21 mouse cellular contexts compared by ENCODE assay signal in the genomic region with DNA sequence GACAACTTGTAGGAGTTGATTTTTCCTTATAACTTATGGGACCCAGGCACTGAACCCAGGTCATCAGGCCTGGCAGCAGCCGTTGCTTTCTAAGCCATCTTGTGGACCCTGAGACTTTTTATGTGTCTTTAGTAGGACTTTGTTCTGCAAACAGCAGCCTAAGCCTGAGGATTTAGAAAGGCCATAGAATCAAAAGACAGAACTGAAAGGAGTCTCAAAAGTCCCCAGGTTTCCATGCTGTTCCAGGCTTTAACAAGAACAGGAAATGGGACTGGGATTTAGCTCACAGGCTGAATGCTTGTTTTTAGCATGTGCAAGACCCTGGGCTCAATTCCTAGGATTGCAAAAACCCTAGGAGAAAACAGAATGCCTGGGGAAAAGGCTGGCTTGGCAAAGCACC. TPM values are rescaled to one million over a fixed set of nuclear protein-coding genes. Genes with fewer than 3 reads are reported as not detected.
DNase-seq lines count a peak whose midpoint lies in the region; ATAC-seq and TF ChIP-seq lines count a peak whose summit lies in the region.
"Had no signal": no experiment of that assay in that cellular context is flagged by ENCODE, and none has a peak within 500 bp of the region (broad histone marks: within the 10 kb centered on the region; RNA-seq: fewer than 3 reads in every experiment).

No protein-coding gene starts in this region.

- no peaks in the 10 kb centered on the region for H3K36me3 ChIP-seq in spleen, adult 2 months (ENCODE audit: control insufficient read depth, insufficient read depth, low read length)
- H3K36me3 ChIP-seq in limb, embryonic 15.5 days, result no peaks in the 10 kb centered on the region
- H3K36me3 ChIP-seq in stomach, postnatal 0 days (ENCODE audit: control insufficient read depth, insufficient read depth, low read length), result no peaks in the 10 kb centered on the region
- H3K36me3 ChIP-seq: forebrain, embryonic 15.5 days; hindbrain, embryonic 13.5 days; midbrain, embryonic 12.5 days; stomach, embryonic 15.5 days had no signal

- TF ChIP-seq POLR2A in spleen, adult 2 months (IDR thresholded peaks at IDR 0.05; ENCODE audit: low read depth, low read length), result no peak

- no peak overlapping the region for H3K4me3 ChIP-seq in spleen, adult 2 months (ENCODE audit: extremely low read depth, insufficient read depth, insufficient read length)
- H3K4me3 ChIP-seq in limb, embryonic 15.5 days, result no peak overlapping the region
- H3K4me3 ChIP-seq in stomach, postnatal 0 days (ENCODE audit: low read depth, low read length), result no peak overlapping the region
- H3K4me3 ChIP-seq: forebrain, embryonic 15.5 days; hindbrain, embryonic 13.5 days; midbrain, embryonic 12.5 days; myocyte; stomach, embryonic 15.5 days had no signal

- H3K27me3 ChIP-seq in spleen, adult 2 months (ENCODE audit: control insufficient read depth, insufficient read depth, low read length), result no peaks in the 10 kb centered on the region
- H3K27me3 ChIP-seq in limb, embryonic 15.5 days, result no peaks in the 10 kb centered on the region
- no peaks in the 10 kb centered on the region for H3K27me3 ChIP-seq in stomach, postnatal 0 days (ENCODE audit: control insufficient read depth, insufficient read depth, low read length)
- H3K27me3 ChIP-seq: forebrain, embryonic 15.5 days; hindbrain, embryonic 13.5 days; midbrain, embryonic 12.5 days; stomach, embryonic 15.5 days had no signal

- ATAC-seq in limb, embryonic 15.5 days (ENCODE audit: insufficient number of reproducible peaks, low FRiP score, low TSS enrichment, low read depth), result no peak
- ATAC-seq in stomach, postnatal 0 days (ENCODE audit: low FRiP score, low TSS enrichment), result no peak
- ATAC-seq: forebrain, embryonic 15.5 days had no signal

- H3K27ac ChIP-seq in spleen, adult 2 months (ENCODE audit: insufficient read depth, low read length), result peak overlapping the region; percentile 9; the same call in 1 of the 2 replicates
- H3K27ac ChIP-seq in limb, embryonic 15.5 days, result peak overlapping the region; percentile 7; the same call in 1 of the 2 replicates
- peak overlapping the region; percentile 59 for H3K27ac ChIP-seq in stomach, postnatal 0 days (replicated peaks)
- H3K27ac ChIP-seq: forebrain, embryonic 15.5 days; hindbrain, embryonic 13.5 days; macrophage; midbrain, embryonic 12.5 days; stomach, embryonic 15.5 days had no signal

- peak; percentile 88 for DNase-seq in heart, adult 11 months
- DNase-seq in heart, adult 18-20 months, result no peak
- no peak for DNase-seq in spleen, adult 2 months (ENCODE audit: low read depth in 1 of 2, low spot score in 2 of 2)
- DNase-seq in spleen, postnatal 36 days (ENCODE audit: low spot score in 2 of 2), result no peak
- DNase-seq in stomach, postnatal 0 days (ENCODE audit: low spot score), result no peak
- no peak for DNase-seq in cerebellum, postnatal 10 days
- DNase-seq in cerebellum, adult 11 months, result no peak
- DNase-seq: adrenal gland, postnatal 36 days; cerebellum, postnatal 14 days; heart, postnatal 10 days; kidney, adult 11 months; kidney, postnatal 14 days; lung, adult 2 months; retina, postnatal 1 day had no signal

- no peak overlapping the region for H3K9ac ChIP-seq in limb, embryonic 15.5 days
- no peak overlapping the region for H3K9ac ChIP-seq in stomach, postnatal 0 days (ENCODE audit: low read length)
- H3K9ac ChIP-seq: forebrain, embryonic 15.5 days; hindbrain, embryonic 13.5 days; midbrain, embryonic 12.5 days; stomach, embryonic 15.5 days had no signal

- H3K4me1 ChIP-seq in spleen, adult 2 months (ENCODE audit: control insufficient read depth, insufficient read depth, insufficient read length), result peaks cover 7% of the 10 kb centered on the region
- H3K4me1 ChIP-seq in limb, embryonic 15.5 days, result peaks cover 11% of the 10 kb centered on the region; the same call in 1 of the 2 replicates
- peaks cover 9% of the 10 kb centered on the region; the same call in 1 of the 2 replicates for H3K4me1 ChIP-seq in stomach, postnatal 0 days (replicated peaks; ENCODE audit: control insufficient read depth, insufficient read depth)
- H3K4me1 ChIP-seq: forebrain, embryonic 15.5 days; midbrain, embryonic 12.5 days had no signal

- H3K9me3 ChIP-seq in limb, embryonic 15.5 days, result no peaks in the 10 kb centered on the region
- no peaks in the 10 kb centered on the region for H3K9me3 ChIP-seq in stomach, postnatal 0 days (ENCODE audit: control insufficient read depth, low read length)
- H3K9me3 ChIP-seq: forebrain, embryonic 15.5 days; hindbrain, embryonic 13.5 days; midbrain, embryonic 12.5 days; stomach, embryonic 15.5 days had no signal

- H3K4me2 ChIP-seq in limb, embryonic 15.5 days, result no peak overlapping the region
- no peak overlapping the region for H3K4me2 ChIP-seq in stomach, postnatal 0 days (replicated peaks; ENCODE audit: low read depth)
- H3K4me2 ChIP-seq: forebrain, embryonic 15.5 days; hindbrain, embryonic 13.5 days; midbrain, embryonic 12.5 days; stomach, embryonic 15.5 days had no signal

- no peak for TF ChIP-seq EP300 in stomach, postnatal 0 days (optimal IDR thresholded peaks at IDR 0.05)

- TF ChIP-seq CTCF in spleen, adult 2 months (IDR thresholded peaks at IDR 0.05; ENCODE audit: extremely low read depth, insufficient read depth, insufficient read length, insufficient replicate concordance), result no peak
- no peak for TF ChIP-seq CTCF in stomach, postnatal 0 days (IDR thresholded peaks at IDR 0.05; ENCODE audit: low read depth)

- 81% methylated on average over 1 of the region's 1 CpGs for WGBS in spleen, adult 2 months
- 46% methylated on average over 1 of the region's 1 CpGs for WGBS in limb, embryonic 15.5 days
- WGBS in stomach, postnatal 0 days, result 54% methylated on average over 1 of the region's 1 CpGs

RNA-seq across cellular contexts. Expression of gene Wbp4, which starts 26.5 kb away (rescaled TPM):
- total RNA-seq in heart, adult 18-20 months (2021), result 10 to 100 TPM; 20.5 to 21.7 TPM
- 2.6 and 3.7 TPM in 2 replicates for polyA plus RNA-seq in spleen, adult 2 months (2012; rRNA removed)
- polyA plus RNA-seq in limb, embryonic 15.5 days (2015; fragmentation: Nextera tagmentation; extraction: Ambion mirVana), result 40.9 and 42.1 TPM in 2 replicates
- polyA plus RNA-seq in stomach, postnatal 0 days (2015; fragmentation: Nextera tagmentation; extraction: Ambion mirVana), result 28.8 and 31.0 TPM in 2 replicates

RNA-seq across cellular contexts. Expression of gene Elf1, which starts 26.9 kb away (rescaled TPM):
- total RNA-seq in heart, adult 18-20 months (2021), result 10 to 100 TPM; 12.4 to 15.0 TPM
- 22.5 and 26.7 TPM in 2 replicates for polyA plus RNA-seq in spleen, adult 2 months (2012; rRNA removed)
- 14.7 and 18.1 TPM in 2 replicates for polyA plus RNA-seq in limb, embryonic 15.5 days (2015; fragmentation: Nextera tagmentation; extraction: Ambion mirVana)
- 18.7 and 19.3 TPM in 2 replicates for polyA plus RNA-seq in stomach, postnatal 0 days (2015; fragmentation: Nextera tagmentation; extraction: Ambion mirVana)

RNA-seq across cellular contexts. Expression of gene Kbtbd6, which starts 56.2 kb away (rescaled TPM):
- under 1 TPM; 0.12 to 0.39 TPM for total RNA-seq in heart, adult 18-20 months (2021)
- polyA plus RNA-seq in spleen, adult 2 months (2012; rRNA removed), result 1.4 and 1.5 TPM in 2 replicates
- 2.2 and 2.6 TPM in 2 replicates for polyA plus RNA-seq in limb, embryonic 15.5 days (2015; fragmentation: Nextera tagmentation; extraction: Ambion mirVana)
- 0.57 and 0.98 TPM in 2 replicates for polyA plus RNA-seq in stomach, postnatal 0 days (2015; fragmentation: Nextera tagmentation; extraction: Ambion mirVana)

Comparison
In these comparisons a context has a peak if more than half of its experiments do, and no peak if none do; other contexts are left out.
1. H3K27ac ChIP-seq: peak in every context shown above with its lines; median percentile 59 in stomach, postnatal 0 days; 9 in spleen, adult 2 months; 7 in limb, embryonic 15.5 days.